Comparison of ENCODE assay signal across 33 mouse cellular contexts in the genomic region with DNA sequence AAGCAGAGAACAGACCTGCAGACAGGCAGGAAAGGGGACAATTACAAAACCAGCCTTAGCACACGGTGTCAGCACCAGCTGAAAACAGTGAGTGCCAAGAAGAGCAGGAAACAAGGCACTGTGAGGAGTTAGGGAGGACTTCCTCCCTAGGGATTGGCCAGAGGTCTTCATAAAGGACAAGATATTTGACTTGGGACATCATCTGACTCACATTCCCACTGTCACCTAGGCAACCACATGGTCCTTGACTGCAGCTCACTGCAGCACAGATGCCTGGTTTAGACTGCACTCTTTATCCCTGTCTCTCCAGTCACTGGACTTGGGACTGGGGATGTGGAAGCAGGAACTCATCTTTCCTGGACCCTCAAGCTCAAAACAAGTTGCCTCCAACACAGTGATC. TPM values are rescaled to one million over a fixed set of nuclear protein-coding genes. Genes with fewer than 3 reads are reported as not detected.
DNase-seq lines count a peak whose midpoint lies in the region; ATAC-seq and TF ChIP-seq lines count a peak whose summit lies in the region.
"Had no signal": no experiment of that assay in that cellular context is flagged by ENCODE, and none has a peak within 500 bp of the region (broad histone marks: within the 10 kb centered on the region; RNA-seq: fewer than 3 reads in every experiment).

No protein-coding gene starts in this region.

- no peaks in the 10 kb centered on the region for H3K36me3 ChIP-seq in heart, postnatal 0 days (replicated peaks; ENCODE audit: control insufficient read depth, insufficient read depth, low read length)
- H3K36me3 ChIP-seq: hindbrain, embryonic 15.5 days; midbrain, embryonic 13.5 days; neural tube, embryonic 12.5 days had no signal

- no peak; the same call in 1 of the 2 replicates for TF ChIP-seq EP300 in heart, postnatal 0 days (IDR thresholded peaks at IDR 0.05; ENCODE audit: low read depth)

- ATAC-seq in heart, postnatal 0 days (ENCODE audit: insufficient read depth, low read depth), result peak; percentile 67
- ATAC-seq: CD4-positive, CD25-positive, alpha-beta regulatory T cell, adult 4 months; forebrain, postnatal 0 days; intestine, embryonic 16.5 days; midbrain, embryonic 13.5 days had no signal

- 0 out of 2 replicates have a peak overlapping the region, but pooled peaks have one; percentile 13 for H3K27ac ChIP-seq in heart, postnatal 0 days (ENCODE audit: low read depth)
- H3K27ac ChIP-seq: hindbrain, embryonic 15.5 days; midbrain, embryonic 13.5 days; neural tube, embryonic 12.5 days had no signal

- WGBS in heart, postnatal 0 days, result 46% methylated on average over 1 of the region's 1 CpGs

- H3K4me3 ChIP-seq in heart, postnatal 0 days (ENCODE audit: low read depth, low read length), result no peak overlapping the region
- H3K4me3 ChIP-seq: hindbrain, embryonic 15.5 days; midbrain, embryonic 13.5 days; neural tube, embryonic 12.5 days had no signal

- no peak for TF ChIP-seq CTCF in heart, postnatal 0 days (IDR thresholded peaks at IDR 0.05; ENCODE audit: low read depth)

- no peak overlapping the region for H3K9ac ChIP-seq in heart, postnatal 0 days (replicated peaks; ENCODE audit: low read depth, low read length)
- H3K9ac ChIP-seq: forebrain, postnatal 0 days; hindbrain, embryonic 15.5 days; midbrain, embryonic 13.5 days; neural tube, embryonic 12.5 days had no signal

- no peak overlapping the region for H3K4me2 ChIP-seq in heart, postnatal 0 days (ENCODE audit: low read depth, low read length)
- H3K4me2 ChIP-seq: hindbrain, embryonic 15.5 days; midbrain, embryonic 13.5 days; neural tube, embryonic 12.5 days had no signal

- no peaks in the 10 kb centered on the region for H3K27me3 ChIP-seq in heart, postnatal 0 days (ENCODE audit: control insufficient read depth, insufficient read depth, low read length)
- H3K27me3 ChIP-seq: hindbrain, embryonic 15.5 days; midbrain, embryonic 13.5 days; neural tube, embryonic 12.5 days had no signal

- no peaks in the 10 kb centered on the region for H3K9me3 ChIP-seq in heart, postnatal 0 days (replicated peaks; ENCODE audit: control insufficient read depth, low read length)
- H3K9me3 ChIP-seq: hindbrain, embryonic 15.5 days; midbrain, embryonic 13.5 days; neural tube, embryonic 12.5 days had no signal

- H3K4me1 ChIP-seq in heart, postnatal 0 days (ENCODE audit: control insufficient read depth, insufficient read depth), result no peaks in the 10 kb centered on the region
- H3K4me1 ChIP-seq: hindbrain, embryonic 15.5 days; midbrain, embryonic 13.5 days; neural tube, embryonic 12.5 days had no signal

- DNase-seq in adrenal gland, postnatal 14 days, result peak; percentile 43
- DNase-seq in adrenal gland, postnatal 4 days (ENCODE audit: low spot score in 2 of 2), result no peak
- peak; percentile 12 for DNase-seq in heart, postnatal 0 days (ENCODE audit: low spot score)
- DNase-seq in heart, adult 8-10 months (ENCODE audit: low spot score), result no peak
- DNase-seq in kidney, postnatal 10 days, result peak; percentile 11
- DNase-seq in kidney, adult 11 months, result no peak
- DNase-seq in brain, adult 2 months (ENCODE audit: low read depth, low spot score), result peak; percentile 45
- no peak for DNase-seq in embryo, embryonic 9.5 days (ENCODE audit: extremely low spot score)
- DNase-seq: cerebellum, adult 11 months; cerebellum, adult 9-11 months; forebrain, postnatal 0 days; heart, postnatal 4 days; layer of hippocampus, postnatal 36 days; lung, postnatal 10 days; right cerebral cortex, postnatal 25 days; spleen, adult 18-20 months had no signal

RNA-seq across cellular contexts. Expression of gene Il10, which starts 24.1 kb away (rescaled TPM):
- total RNA-seq in adrenal gland, postnatal 14 days (2021), result 0.38 TPM in 1 of 2 replicates, not detected in the other
- not detected for total RNA-seq in adrenal gland, postnatal 4 days (2021)
- not detected in 2 replicates for total RNA-seq in heart, postnatal 0 days (2014; rRNA removed; ENCODE audit: low replicate concordance)
- polyA plus RNA-seq in heart, postnatal 0 days (2015; fragmentation: Nextera tagmentation; extraction: Ambion mirVana), result not detected in 2 replicates
- total RNA-seq in heart, adult 8-10 months (2022), result not detected
- total RNA-seq: common myeloid progenitor, adult 5-6 weeks; forebrain, postnatal 0 days; gastrocnemius, adult 18-20 months; gastrocnemius, postnatal 4 days; heart, postnatal 4 days; layer of hippocampus, adult 8-10 months; layer of hippocampus, postnatal 36 days; left cerebral cortex, postnatal 10 days had no signal
- polyA plus RNA-seq: embryonic facial prominence, embryonic 11.5 days; forebrain, embryonic 11.5 days; forebrain, postnatal 0 days; heart, embryonic 14.5 days; hindbrain, embryonic 15.5 days; intestine, embryonic 16.5 days; limb, embryonic 11.5 days; liver, adult 2 months; liver, embryonic 16.5 days; midbrain, embryonic 13.5 days; neural tube, embryonic 12.5 days had no signal

RNA-seq across cellular contexts. Expression of gene Il19, which starts 55.6 kb away (rescaled TPM):
- not detected in 2 replicates for total RNA-seq in adrenal gland, postnatal 14 days (2021)
- total RNA-seq in adrenal gland, postnatal 4 days (2021), result not detected
- not detected in 2 replicates for total RNA-seq in heart, postnatal 0 days (2014; rRNA removed; ENCODE audit: low replicate concordance)
- not detected in 2 replicates for polyA plus RNA-seq in heart, postnatal 0 days (2015; fragmentation: Nextera tagmentation; extraction: Ambion mirVana)
- total RNA-seq in heart, adult 8-10 months (2022), result not detected
- total RNA-seq: common myeloid progenitor, adult 5-6 weeks; forebrain, postnatal 0 days; gastrocnemius, adult 18-20 months; gastrocnemius, postnatal 4 days; heart, postnatal 4 days; layer of hippocampus, adult 8-10 months; layer of hippocampus, postnatal 36 days; left cerebral cortex, postnatal 10 days; liver, adult 2 months had no signal
- polyA plus RNA-seq: CD4-positive, CD25-positive, alpha-beta regulatory T cell, adult 4 months; forebrain, embryonic 11.5 days; forebrain, postnatal 0 days; heart, embryonic 14.5 days; hindbrain, embryonic 15.5 days; intestine, embryonic 16.5 days; limb, embryonic 11.5 days; liver, adult 2 months; liver, embryonic 16.5 days; midbrain, embryonic 13.5 days; neural tube, embryonic 12.5 days; thymus, postnatal 0 days had no signal

Comparison
In these comparisons a context has a peak if more than half of its experiments do, and no peak if none do; other contexts are left out.
1. DNase-seq: peak in adrenal gland, postnatal 14 days (single experiment), heart, postnatal 0 days (single experiment), kidney, postnatal 10 days (single experiment) and brain, adult 2 months (single experiment); none in adrenal gland, postnatal 4 days (0 of 2), heart, adult 8-10 months (single experiment), kidney, adult 11 months (single experiment) and embryo, embryonic 9.5 days (single experiment).